Mouse (Mus musculus) urinary bladder, adult 18-20 months (tissue): ENCODE measurements around the gene Lrmda.

Experiments used
- DNase-seq, 2 experiments: peaks; one replicate each; pipeline ENCODE4 v3.0.0; 2022; ENCODE audit warnings: low spot score in 2 of 2, mixed read lengths in 2 of 2

Gene Lrmda

GRCm38 (mm10) chr14:22091306-22091705 lies 71.8 kb downstream of the Lrmda start:
- no peak for DNase-seq

- no peak for DNase-seq
Observed at GRCm38 (mm10) chr14:22093124-22093523, 73.6 kb downstream of the Lrmda start.

GRCm38 (mm10) chr14:22101961-22102805 lies 82.7 kb downstream of the Lrmda start:
- DNase-seq = no peak

- DNase-seq = no peak
Observed at GRCm38 (mm10) chr14:22105855-22106254, 86.3 kb downstream of the Lrmda start.

GRCm38 (mm10) chr14:22106777-22107176 lies 87.3 kb downstream of the Lrmda start:
- no peak for DNase-seq

- DNase-seq = no peak
Observed at GRCm38 (mm10) chr14:22109423-22109822, 89.9 kb downstream of the Lrmda start.

GRCm38 (mm10) chr14:22113463-22114361 lies 94.2 kb downstream of the Lrmda start:
- DNase-seq = no peak

- DNase-seq = no peak
Observed at GRCm38 (mm10) chr14:22114651-22115351, 95.3 kb downstream of the Lrmda start.

- no peak for DNase-seq
Observed at GRCm38 (mm10) chr14:22118096-22118495, 98.6 kb downstream of the Lrmda start.

- DNase-seq = no peak
Observed at GRCm38 (mm10) chr14:22118512-22118911, 99.0 kb downstream of the Lrmda start.

- DNase-seq = no peak
Observed at GRCm38 (mm10) chr14:22126276-22126675, 106.8 kb downstream of the Lrmda start.

- DNase-seq = no peak
Observed at GRCm38 (mm10) chr14:22126859-22127258, 107.3 kb downstream of the Lrmda start.

- DNase-seq = no peak
Observed at GRCm38 (mm10) chr14:22130950-22131585, 111.6 kb downstream of the Lrmda start.

GRCm38 (mm10) chr14:22139281-22139680 lies 119.8 kb downstream of the Lrmda start:
- DNase-seq = no peak

- DNase-seq = no peak
Observed at GRCm38 (mm10) chr14:22144014-22144413, 124.5 kb downstream of the Lrmda start.

- DNase-seq = no peak
Observed at GRCm38 (mm10) chr14:22145863-22146262, 126.4 kb downstream of the Lrmda start.

- DNase-seq = no peak
Observed at GRCm38 (mm10) chr14:22146508-22147044, 127.1 kb downstream of the Lrmda start.

- no peak for DNase-seq
Observed at GRCm38 (mm10) chr14:22147341-22148024, 128.0 kb downstream of the Lrmda start.

GRCm38 (mm10) chr14:22152701-22153100 lies 133.2 kb downstream of the Lrmda start:
- no peak for DNase-seq

GRCm38 (mm10) chr14:22154096-22154495 lies 134.6 kb downstream of the Lrmda start:
- no peak for DNase-seq

- no peak for DNase-seq
Observed at GRCm38 (mm10) chr14:22155034-22155433, 135.5 kb downstream of the Lrmda start.
